Mouse (Mus musculus) splenic B cell, adult 2 months (primary cell): ENCODE results near the gene Polm.
A peak's percentile ranks its signal among the peaks of the same experiment; 100 is the strongest.

Experiments used
- DNase-seq: peaks from one replicate; pipeline ENCODE4 v3.0.0-alpha.2; 2011; ENCODE audit warnings: low read depth, low spot score
- H3K27me3 ChIP-seq: 2 replicates; pipeline ENCODE4 v1.6.1; 2012; ENCODE audit warnings: mild to moderate bottlenecking, low read length, moderate library complexity, mixed read lengths; ENCODE audit not compliant: control insufficient read depth, poor library complexity, insufficient read depth, severe bottlenecking
- H3K36me3 ChIP-seq: 2 replicates; pipeline ENCODE4 v1.6.1; 2012; ENCODE audit warnings: mild to moderate bottlenecking, low read length, moderate library complexity, mixed read lengths; ENCODE audit not compliant: control insufficient read depth, poor library complexity, insufficient read depth, severe bottlenecking

Polm gene

GRCm38 (mm10) chr11:5862394-5863105 lies 24.7 kb upstream of the Polm start:
- Histone ChIP-seq H3K36me3 (no peaks in the 10 kb centered on the region), H3K27me3 (no peaks in the 10 kb centered on the region)
- no peak for DNase-seq

GRCm38 (mm10) chr11:5861678-5862393 lies 24.0 kb upstream of the Polm start, which contains the start of gene Aebp1:
TSS of gene Aebp1 (plus strand) at chr11:5861947.
- peak; percentile 23 for DNase-seq
- Histone ChIP-seq H3K27me3 (no peaks in the 10 kb centered on the region), H3K36me3 (no peaks in the 10 kb centered on the region)

- no peak for DNase-seq
- no peaks in the 10 kb centered on the region for H3K27me3 ChIP-seq
- H3K36me3 ChIP-seq = no peaks in the 10 kb centered on the region
Observed at GRCm38 (mm10) chr11:5860639-5861038, 22.8 kb upstream of the Polm start.

GRCm38 (mm10) chr11:5859883-5860550 lies 22.2 kb upstream of the Polm start:
- no peaks in the 10 kb centered on the region for H3K27me3 ChIP-seq
- no peak for DNase-seq

GRCm38 (mm10) chr11:5858723-5859122 lies 20.9 kb upstream of the Polm start:
- no peaks in the 10 kb centered on the region for H3K27me3 ChIP-seq
- peak; percentile 34 for DNase-seq
- H3K36me3 ChIP-seq = no peaks in the 10 kb centered on the region

More at GRCm38 (mm10) chr11:5859883-5860550, 22.2 kb upstream of the Polm start:
- no peaks in the 10 kb centered on the region for H3K36me3 ChIP-seq

GRCm38 (mm10) chr11:5856479-5857130 lies 18.8 kb upstream of the Polm start:
- Histone ChIP-seq H3K36me3 (no peaks in the 10 kb centered on the region), H3K27me3 (no peaks in the 10 kb centered on the region)
- no peak for DNase-seq

- Histone ChIP-seq H3K36me3 (no peaks in the 10 kb centered on the region), H3K27me3 (no peaks in the 10 kb centered on the region)
- DNase-seq = no peak
Observed at GRCm38 (mm10) chr11:5855902-5856301, 18.1 kb upstream of the Polm start.

- Histone ChIP-seq H3K27me3 (no peaks in the 10 kb centered on the region), H3K36me3 (no peaks in the 10 kb centered on the region)
- DNase-seq = no peak
Observed at GRCm38 (mm10) chr11:5855481-5855880, 17.7 kb upstream of the Polm start.

GRCm38 (mm10) chr11:5852314-5852713 lies 14.5 kb upstream of the Polm start:
- DNase-seq = no peak
- Histone ChIP-seq H3K27me3 (no peaks in the 10 kb centered on the region), H3K36me3 (no peaks in the 10 kb centered on the region)

GRCm38 (mm10) chr11:5851021-5851736 lies 13.4 kb upstream of the Polm start:
- Histone ChIP-seq H3K27me3 (no peaks in the 10 kb centered on the region), H3K36me3 (no peaks in the 10 kb centered on the region)
- DNase-seq = no peak

GRCm38 (mm10) chr11:5850452-5850851 lies 12.6 kb upstream of the Polm start:
- Histone ChIP-seq H3K27me3 (no peaks in the 10 kb centered on the region), H3K36me3 (no peaks in the 10 kb centered on the region)
- no peak for DNase-seq

GRCm38 (mm10) chr11:5849316-5849715 lies 11.5 kb upstream of the Polm start:
- H3K27me3 ChIP-seq = no peaks in the 10 kb centered on the region
- no peaks in the 10 kb centered on the region for H3K36me3 ChIP-seq
- DNase-seq = no peak

- Histone ChIP-seq H3K36me3 (no peaks in the 10 kb centered on the region), H3K27me3 (no peaks in the 10 kb centered on the region)
- no peak for DNase-seq
Observed at GRCm38 (mm10) chr11:5848741-5849140, 10.9 kb upstream of the Polm start.

- H3K27me3 ChIP-seq = no peaks in the 10 kb centered on the region
- no peaks in the 10 kb centered on the region for H3K36me3 ChIP-seq
- no peak for DNase-seq
Observed at GRCm38 (mm10) chr11:5846639-5847345, 9.0 kb upstream of the Polm start.
